Mouse (Mus musculus) thymus, adult 2 months (tissue): Measurements from ENCODE around the gene Ints11. TPM values are rescaled to one million over a fixed set of nuclear protein-coding genes. Genes with fewer than 3 reads are reported as not detected.
A peak's percentile ranks its signal among the peaks of the same experiment; 100 is the strongest.

ENCODE experiments used
- DNase-seq: peaks from one replicate; pipeline ENCODE4 v3.0.0; 2021
- H3K27ac ChIP-seq: fragments of 200-500 bp; 2 replicates; pipeline ENCODE4 v1.5.1; 2012; ENCODE audit warnings: low read length, control low read depth; ENCODE audit not compliant: control insufficient read depth, insufficient read depth
- H3K27me3 ChIP-seq: fragments of 200-500 bp; 2 replicates; pipeline ENCODE4 v1.6.1; 2012; ENCODE audit warnings: mild to moderate bottlenecking, low read length, moderate library complexity, mixed read lengths; ENCODE audit not compliant: control insufficient read depth, insufficient read depth
- H3K36me3 ChIP-seq: fragments of 200-500 bp; 2 replicates; pipeline ENCODE4 v1.6.1; 2012; ENCODE audit warnings: mild to moderate bottlenecking, low read length, moderate library complexity; ENCODE audit not compliant: control insufficient read depth, insufficient read depth
- H3K4me1 ChIP-seq: fragments of 200-500 bp; replicated peaks from 2 replicates; pipeline ENCODE4 v1.6.1; 2012; ENCODE audit warnings: low read length; ENCODE audit not compliant: control insufficient read depth, insufficient read depth
- H3K4me3 ChIP-seq: fragments of 200-500 bp; 2 replicates; pipeline ENCODE4 v1.5.1; 2012; ENCODE audit warnings: mild to moderate bottlenecking, low read length, control low read depth, moderate library complexity; ENCODE audit not compliant: control insufficient read depth, insufficient read depth
- CTCF ChIP-seq: fragments of 200-500 bp; IDR thresholded peaks from 2 replicates; pipeline ENCODE4 v1.5.1; 2012; ENCODE audit warnings: mild to moderate bottlenecking, control low read depth, low read length, moderate library complexity, borderline replicate concordance; ENCODE audit not compliant: control insufficient read depth, poor library complexity, insufficient read depth; ENCODE audit errors: extremely low read depth
- POLR2A ChIP-seq: fragments of 200-500 bp; IDR thresholded peaks from 2 replicates; pipeline ENCODE4 v1.6.1; 2012; ENCODE audit warnings: mild to moderate bottlenecking, low read length, control low read depth, moderate library complexity; ENCODE audit not compliant: control insufficient read depth, poor library complexity, insufficient read depth; ENCODE audit errors: extremely low read depth
- WGBS: fragments of 180-500 bp; shearing (Covaris S2); methylation state at CpG from one replicate; pipeline ENCODE4 v1.1.7; 2018; 5-methylcytosine and 5-hydroxymethylcytosine counted together
- polyA plus RNA-seq: library from polyadenylated mRNA; depleted of rRNA; stranded (reverse); fragments of >200 nt; gene quantifications from 2 replicates; pipeline ENCODE4 v1.2.3, GENCODE M21; 2012

Ints11 gene
- polyA plus RNA-seq, 1 experiment = 107 TPM

DNA sequence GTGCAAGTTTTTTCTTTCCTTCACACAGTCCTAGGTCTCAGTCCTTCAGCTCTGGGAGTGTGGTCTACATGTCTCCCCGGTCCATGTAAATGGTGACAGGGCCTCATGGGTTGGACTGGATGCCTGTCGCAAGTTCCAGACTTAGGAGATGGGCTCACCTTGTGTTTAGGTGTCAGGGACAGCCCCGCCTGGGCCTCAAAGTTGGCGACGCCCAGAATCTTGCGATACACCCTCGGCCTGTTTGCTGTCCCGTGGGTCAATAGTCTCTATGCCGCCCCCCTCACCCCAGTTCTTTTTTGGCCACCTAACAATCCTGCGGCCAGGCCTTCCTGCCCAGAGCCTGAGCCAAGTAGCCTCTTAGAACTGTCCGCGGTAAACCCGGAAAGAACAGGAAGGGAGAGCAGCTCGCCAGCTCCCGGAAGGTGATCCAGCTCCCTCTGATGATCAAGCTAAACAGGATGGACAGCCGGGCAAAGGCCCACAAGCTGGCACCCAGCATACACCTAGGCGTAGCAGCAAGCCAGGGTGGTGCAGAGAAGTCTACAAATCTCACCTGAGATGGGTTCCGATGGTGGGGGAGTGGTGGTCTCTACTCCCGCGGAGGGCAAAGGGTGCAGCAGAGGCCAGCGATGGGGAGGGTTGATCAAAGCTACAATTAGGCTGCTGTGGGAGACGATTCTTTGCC is 590 bp upstream of the Ints11 start:
- TF ChIP-seq POLR2A (no peak), CTCF (no peak)
- Histone ChIP-seq H3K4me1 (peaks cover 13% of the 10 kb centered on the region), H3K4me3 (peak overlapping the region; percentile 69), H3K27me3 (no peaks in the 10 kb centered on the region), H3K27ac (no peak overlapping the region), H3K36me3 (peaks cover 18% of the 10 kb centered on the region)
- WGBS = 11% methylated on average over 22 of the region's 22 CpGs
- peak; percentile 19 for DNase-seq

DNA sequence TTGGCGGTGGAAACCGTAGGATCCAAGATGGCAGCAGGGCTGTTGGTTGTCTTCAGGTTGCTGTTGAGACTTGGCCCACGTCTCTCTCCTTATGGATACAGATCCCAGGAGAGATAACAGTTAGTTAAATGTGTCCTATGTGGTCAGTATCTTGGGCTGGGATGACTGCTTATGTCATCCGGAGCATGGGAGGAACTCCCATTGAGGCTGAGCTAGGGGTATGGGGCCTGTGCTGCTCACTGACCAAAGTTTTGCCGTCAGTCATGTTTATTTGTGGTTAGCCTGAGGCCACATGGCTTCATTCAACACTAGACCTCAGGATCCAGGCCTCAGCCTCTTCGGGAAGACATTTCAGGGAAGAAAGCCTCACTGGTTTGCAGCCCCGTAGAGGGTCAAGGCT is 2.1 kb downstream of the Ints11 start:
- WGBS = 96% methylated on average over 7 of the region's 7 CpGs
- H3K27ac ChIP-seq = no peak overlapping the region
- peaks cover 33% of the 10 kb centered on the region for H3K36me3 ChIP-seq
- H3K4me3 ChIP-seq = no peak overlapping the region
- no peak for DNase-seq
- H3K27me3 ChIP-seq = no peaks in the 10 kb centered on the region
- peaks cover 13% of the 10 kb centered on the region for H3K4me1 ChIP-seq
- TF ChIP-seq CTCF = no peak
- TF ChIP-seq POLR2A = no peak

DNA sequence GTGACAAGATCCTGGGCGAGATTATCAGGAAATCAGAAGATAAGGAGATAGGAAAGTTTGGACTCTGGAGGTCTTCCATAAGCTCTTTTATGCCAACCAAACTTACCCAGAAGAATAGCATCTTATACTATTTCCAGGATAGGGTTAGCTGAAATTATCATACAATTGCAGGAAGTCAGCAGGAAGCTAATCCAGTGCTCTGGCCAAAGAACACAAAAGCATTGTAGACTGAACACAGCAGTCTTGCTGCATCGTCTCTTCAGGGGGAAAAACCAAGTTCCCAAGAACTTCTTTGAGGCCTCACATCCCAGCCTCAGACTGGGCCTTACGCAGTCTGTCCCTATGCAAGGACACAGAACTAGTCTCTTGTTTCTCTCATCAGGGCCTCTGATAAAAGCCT is 14.2 kb downstream of the Ints11 start:
- no peak for DNase-seq
- no peak overlapping the region for H3K4me3 ChIP-seq
- TF ChIP-seq CTCF (no peak), POLR2A (no peak)
- H3K36me3 ChIP-seq = peaks cover 42% of the 10 kb centered on the region
- no peaks in the 10 kb centered on the region for H3K4me1 ChIP-seq
- H3K27me3 ChIP-seq = no peaks in the 10 kb centered on the region
- 93% methylated on average over 3 of the region's 3 CpGs for WGBS
- no peak overlapping the region for H3K27ac ChIP-seq

DNA sequence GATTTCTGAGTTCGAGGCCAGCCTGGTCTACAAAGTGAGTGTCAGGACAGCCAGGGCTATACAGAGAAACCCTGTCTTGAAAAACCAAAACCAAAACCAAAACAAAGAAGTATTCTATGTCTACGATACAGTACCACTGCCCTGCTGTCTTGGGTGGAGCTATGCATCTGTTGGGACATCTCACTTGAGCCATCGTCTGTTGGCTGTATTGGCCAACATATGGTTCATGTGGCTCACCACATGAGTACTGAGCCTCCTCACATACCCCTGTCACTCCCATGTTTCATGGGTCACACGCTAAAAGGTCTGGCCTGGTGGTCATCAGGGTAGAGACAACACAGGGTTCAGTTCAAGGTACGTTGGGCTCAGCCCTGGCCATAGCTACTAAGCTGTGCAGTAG is 17.0 kb downstream of the Ints11 start:
- Histone ChIP-seq H3K36me3 (peaks cover 40% of the 10 kb centered on the region), H3K4me3 (no peak overlapping the region), H3K27me3 (no peaks in the 10 kb centered on the region), H3K4me1 (peaks cover 7% of the 10 kb centered on the region), H3K27ac (no peak overlapping the region)
- no peak for TF ChIP-seq POLR2A
- TF ChIP-seq CTCF = no peak
- DNase-seq = no peak
- WGBS = 98% methylated on average over 5 of the region's 5 CpGs

DNA sequence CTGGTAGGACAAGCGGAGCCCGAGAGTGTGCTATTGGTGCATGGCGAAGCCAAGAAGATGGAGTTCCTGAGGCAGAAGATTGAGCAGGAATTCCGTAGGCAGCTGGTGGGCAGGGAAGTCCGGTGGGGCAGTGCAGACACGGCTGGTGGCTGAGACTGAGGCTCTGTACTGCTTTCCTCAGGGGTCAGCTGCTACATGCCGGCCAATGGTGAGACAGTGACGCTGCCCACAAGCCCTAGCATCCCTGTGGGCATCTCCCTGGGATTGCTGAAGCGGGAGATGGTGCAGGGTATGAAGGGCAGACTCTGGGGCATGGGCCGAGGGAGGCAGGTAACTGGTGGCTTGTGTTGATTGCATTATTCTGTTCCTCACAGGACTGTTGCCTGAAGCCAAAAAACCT is 18.3 kb downstream of the Ints11 start:
- Histone ChIP-seq H3K27me3 (no peaks in the 10 kb centered on the region), H3K27ac (no peak overlapping the region), H3K4me1 (peaks cover 11% of the 10 kb centered on the region), H3K4me3 (no peak overlapping the region), H3K36me3 (peaks cover 40% of the 10 kb centered on the region)
- TF ChIP-seq CTCF (no peak), POLR2A (no peak)
- no peak for DNase-seq
- 98% methylated on average over 10 of the region's 10 CpGs for WGBS

DNA sequence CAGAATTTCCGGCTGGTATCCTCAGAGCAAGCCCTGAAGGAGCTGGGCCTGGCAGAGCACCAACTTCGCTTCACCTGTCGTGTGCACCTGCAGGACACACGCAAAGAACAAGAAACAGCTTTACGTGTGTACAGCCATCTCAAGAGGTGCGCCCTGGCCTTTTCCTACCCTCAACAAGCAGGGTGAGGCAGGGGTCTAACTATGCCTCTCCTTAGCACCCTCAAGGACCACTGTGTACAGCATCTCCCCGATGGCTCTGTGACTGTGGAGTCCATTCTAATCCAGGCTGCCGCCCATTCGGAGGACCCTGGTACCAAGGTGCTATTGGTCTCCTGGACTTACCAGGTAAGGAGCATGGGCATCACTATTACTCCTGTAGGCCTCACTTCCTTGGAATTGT is 18.8 kb downstream of the Ints11 start:
- Histone ChIP-seq H3K36me3 (peaks cover 40% of the 10 kb centered on the region), H3K27me3 (no peaks in the 10 kb centered on the region), H3K4me1 (peaks cover 15% of the 10 kb centered on the region), H3K4me3 (no peak overlapping the region), H3K27ac (no peak overlapping the region)
- over 99% methylated on average over 9 of the region's 9 CpGs for WGBS
- no peak for DNase-seq
- no peak for TF ChIP-seq CTCF
- TF ChIP-seq POLR2A = no peak

DNA sequence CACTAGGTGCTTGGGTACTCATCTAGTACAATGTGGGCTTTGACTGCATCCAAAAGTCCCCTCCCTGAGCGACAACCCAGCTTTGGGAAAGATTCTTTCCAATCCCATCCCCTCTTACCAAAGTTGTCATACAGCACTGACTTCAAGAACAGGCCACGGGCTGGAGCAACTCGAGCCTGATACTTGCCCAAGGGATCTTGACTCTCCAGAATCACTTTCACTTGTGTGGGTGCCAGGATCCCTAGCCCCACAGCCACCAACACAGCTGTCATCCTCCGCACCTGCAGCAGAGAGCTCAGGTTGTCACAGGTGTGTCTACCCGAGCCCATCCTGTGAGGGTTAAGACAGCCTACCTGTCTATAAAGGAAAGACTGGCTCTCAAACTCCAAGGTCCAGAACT is 20.0 kb downstream of the Ints11 start:
- Histone ChIP-seq H3K27me3 (no peaks in the 10 kb centered on the region), H3K36me3 (peaks cover 35% of the 10 kb centered on the region), H3K4me3 (no peak overlapping the region), H3K4me1 (peaks cover 26% of the 10 kb centered on the region), H3K27ac (no peak overlapping the region)
- TF ChIP-seq POLR2A = no peak
- no peak for TF ChIP-seq CTCF
- 86% methylated on average over 5 of the region's 5 CpGs for WGBS
- no peak for DNase-seq
